Mouse (Mus musculus) heart, adult 11 months (tissue): Measurements from ENCODE around the gene Picalm.
A peak's percentile ranks its signal among the peaks of the same experiment; 100 is the strongest.
"Not testable (repeated sequence)": the region's sequence is repeated elsewhere in the genome, so short reads cannot be mapped to it uniquely, and the experiment has no call there.

Experiments
- DNase-seq: peaks from one replicate; pipeline ENCODE4 v3.0.0; 2022

The Picalm gene

GRCm38 (mm10) chr7:90216511-90216910, 86.5 kb downstream of the Picalm start:
- no peak for DNase-seq

- peak; percentile 74 for DNase-seq
These were observed 88.1 kb downstream of the Picalm start for GRCm38 (mm10) chr7:90218122-90218521.

GRCm38 (mm10) chr7:90221487-90221886, 91.5 kb downstream of the Picalm start:
- DNase-seq, result no peak

- DNase-seq, result no peak
These were observed 98.1 kb downstream of the Picalm start for GRCm38 (mm10) chr7:90228075-90228474.

GRCm38 (mm10) chr7:90228884-90229283, 98.9 kb downstream of the Picalm start:
- not testable (repeated sequence) for DNase-seq

- DNase-seq, result peak; percentile 89
These were observed 101.4 kb downstream of the Picalm start for GRCm38 (mm10) chr7:90231431-90231830.

GRCm38 (mm10) chr7:90233921-90234320, 103.9 kb downstream of the Picalm start:
- DNase-seq, result peak; percentile 96

GRCm38 (mm10) chr7:90236289-90236905, 106.4 kb downstream of the Picalm start:
- no peak for DNase-seq

- DNase-seq, result no peak
These were observed 113.1 kb downstream of the Picalm start for GRCm38 (mm10) chr7:90243151-90243550.

GRCm38 (mm10) chr7:90243643-90244042, 113.6 kb downstream of the Picalm start:
- DNase-seq, result peak; percentile 90

- DNase-seq, result no peak
These were observed 122.9 kb downstream of the Picalm start for GRCm38 (mm10) chr7:90252946-90253345.

GRCm38 (mm10) chr7:90258701-90259100, 128.7 kb downstream of the Picalm start:
- peak; percentile 95 for DNase-seq

GRCm38 (mm10) chr7:90259899-90260298, 129.9 kb downstream of the Picalm start:
- no peak for DNase-seq

GRCm38 (mm10) chr7:90261902-90262599, 132.0 kb downstream of the Picalm start:
- no peak for DNase-seq
